Mouse (Mus musculus) small intestine, adult 2 months (tissue): ENCODE measurements around the gene Prdm2.

Experiments used
- CTCF ChIP-seq: fragments of 200-500 bp; IDR thresholded peaks from 2 replicates; pipeline ENCODE4 v1.5.1; 2012; ENCODE audit warnings: low read depth, mild to moderate bottlenecking, control low read depth, inconsistent platforms, low read length, moderate library complexity, mixed read lengths; ENCODE audit not compliant: insufficient replicate concordance, insufficient read length; ENCODE audit errors: extremely low read depth
- POLR2A ChIP-seq: fragments of 200-500 bp; IDR thresholded peaks from 2 replicates; pipeline ENCODE4 v1.6.1; 2012; ENCODE audit warnings: low read depth, mild to moderate bottlenecking, control low read depth, inconsistent platforms, low read length, moderate library complexity

DNA sequence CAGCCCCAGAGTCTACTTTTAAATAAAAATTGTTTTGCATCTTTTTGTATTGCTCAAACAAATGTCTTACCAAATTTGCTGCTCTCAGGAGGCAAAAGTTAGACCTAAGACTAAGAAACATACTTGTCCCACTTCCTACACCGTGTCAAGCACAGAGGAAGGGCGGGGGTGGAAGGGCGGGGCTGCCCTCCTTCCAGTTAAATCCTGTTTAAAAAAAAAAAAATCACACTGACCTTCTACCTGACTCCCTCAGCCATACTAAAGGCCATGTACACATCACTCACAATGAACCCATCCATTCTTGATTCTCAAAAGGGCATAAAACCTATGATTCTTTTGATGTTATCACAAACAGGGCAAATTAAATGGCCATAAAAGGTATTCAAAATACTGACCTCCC is 71.9 kb downstream of the Prdm2 start:
- TF ChIP-seq POLR2A (no peak), CTCF (no peak)
